Mouse (Mus musculus) heart, adult 2 months (tissue): Measurements from ENCODE around the gene Sult1a1. TPM values are rescaled to one million over a fixed set of nuclear protein-coding genes. Genes with fewer than 3 reads are reported as not detected.
A peak's percentile ranks its signal among the peaks of the same experiment; 100 is the strongest.

Experiments
- DNase-seq, 2 experiments: peaks; one replicate each; pipeline ENCODE4 v3.0.0; 2021
- H3K27ac ChIP-seq: fragments of 200-600 bp; 2 replicates; pipeline ENCODE4 v1.8.1; 2022
- H3K27me3 ChIP-seq: fragments of 200-500 bp; 2 replicates; pipeline ENCODE4 v1.6.1; 2012; ENCODE audit warnings: mild to moderate bottlenecking, low read length, inconsistent platforms, mixed read lengths; ENCODE audit not compliant: control insufficient read depth, insufficient read depth
- H3K36me3 ChIP-seq: fragments of 200-500 bp; 2 replicates; pipeline ENCODE4 v1.6.1; 2012; ENCODE audit warnings: low read length, inconsistent platforms; ENCODE audit not compliant: control insufficient read depth, insufficient read depth
- H3K4me1 ChIP-seq: fragments of 200-500 bp; 2 replicates; pipeline ENCODE4 v1.6.1; 2011; ENCODE audit warnings: low read length; ENCODE audit not compliant: control insufficient read depth, insufficient read depth
- H3K4me3 ChIP-seq: fragments of 200-600 bp; 2 replicates; pipeline ENCODE4 v1.8.1; 2022
- H3K79me2 ChIP-seq: fragments of 200-500 bp; replicated peaks from 2 replicates; pipeline ENCODE4 v1.6.1; 2012; ENCODE audit warnings: mild to moderate bottlenecking, inconsistent platforms, low read length, moderate library complexity, mixed read lengths; ENCODE audit not compliant: control insufficient read depth, insufficient read depth
- H3K9ac ChIP-seq: fragments of 200-500 bp; 2 replicates; pipeline ENCODE4 v1.6.1; 2012; ENCODE audit warnings: low read depth, mild to moderate bottlenecking, control low read depth, inconsistent platforms, low read length, mixed read lengths
- CTCF ChIP-seq: fragments of 200-600 bp; IDR thresholded peaks from 2 replicates; pipeline ENCODE4 v1.8.1; 2022; ENCODE audit warnings: antibody characterized with exemption, mild to moderate bottlenecking, moderate library complexity
- EP300 ChIP-seq: fragments of 200-500 bp; IDR thresholded peaks from 2 replicates; pipeline ENCODE4 v1.6.1; 2011; ENCODE audit warnings: low read depth, low read length, control low read depth; ENCODE audit not compliant: insufficient read depth
- POLR2A ChIP-seq: fragments of 200-500 bp; IDR thresholded peaks from 2 replicates; pipeline ENCODE4 v1.6.1; 2011; ENCODE audit warnings: mild to moderate bottlenecking, low read depth, low read length, control low read depth; ENCODE audit not compliant: insufficient read depth
- WGBS: fragments of 180-500 bp; shearing (Covaris S2); methylation state at CpG from one replicate; pipeline ENCODE4 v1.1.7; 2018; 5-methylcytosine and 5-hydroxymethylcytosine counted together
- intact Hi-C: fragments of 180-260 bp; cut with DNase I; formaldehyde crosslinking; loops from one replicate; pipeline ENCODE4 v1.15.1; 2025
- polyA plus RNA-seq: library from polyadenylated mRNA; depleted of rRNA; stranded (reverse); fragments of >200 nt; gene quantifications from 2 replicates; pipeline ENCODE4 v1.2.3, GENCODE M21; 2012
- total RNA-seq, 2 experiments: library from RNA; stranded (reverse); gene quantifications; 2 replicates each; pipeline ENCODE4 v1.2.3; 2021

The Sult1a1 gene
- total and polyA plus RNA-seq, 3 experiments = 34.1 to 53.6 (median 34.3) TPM

DNA sequence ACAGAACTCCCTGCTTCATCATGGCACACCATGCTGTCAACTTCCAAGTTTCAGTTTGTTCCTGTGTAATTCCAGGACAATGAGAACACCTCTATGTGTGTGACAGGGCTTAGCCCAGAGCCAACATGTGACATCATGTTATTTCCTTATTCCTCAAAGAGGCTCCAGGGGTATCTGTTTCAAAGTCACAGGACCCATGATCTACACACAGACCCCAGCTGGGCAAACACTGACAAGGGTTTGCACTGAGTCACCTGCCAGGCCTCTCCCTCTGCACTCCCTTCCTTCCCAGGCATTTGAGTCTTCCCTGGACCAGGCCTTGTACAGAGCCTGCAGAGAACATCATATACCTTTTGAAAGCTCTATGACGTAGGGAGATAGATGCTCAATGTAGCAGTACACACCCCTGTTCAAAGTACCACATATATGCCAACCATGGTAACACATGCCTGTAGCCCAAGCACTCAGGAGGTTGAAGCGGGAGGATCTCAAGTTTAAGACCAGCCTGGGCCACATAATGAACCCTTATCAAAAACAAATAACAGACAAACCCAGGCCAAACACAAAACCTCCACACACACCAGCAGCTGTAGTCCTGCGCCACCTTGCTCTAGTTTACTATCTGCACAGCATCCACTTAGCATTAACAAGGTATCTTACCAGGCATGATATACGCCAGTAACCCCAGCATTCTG, 45.3 kb downstream of the Sult1a1 start, which contains the start of gene Nupr1:
Nupr1 (minus strand) TSS at position 38 of the 695 bp plus-strand sequence.
- Histone ChIP-seq H3K79me2 (no peaks in the 10 kb centered on the region), H3K36me3 (no peaks in the 10 kb centered on the region), H3K27ac (no peak within 1 kb of the TSS), H3K4me3 (no peak within 1 kb of the TSS), H3K27me3 (no peaks in the 10 kb centered on the region), H3K4me1 (peaks cover 3% of the 10 kb centered on the region), H3K9ac (no peak within 1 kb of the TSS)
- WGBS = 95% methylated on average over 4 of the region's 4 CpGs
- no peak for DNase-seq
- intact Hi-C loops = no loop called here
- TF ChIP-seq CTCF (no peak), POLR2A (no peak), EP300 (no peak)

DNA sequence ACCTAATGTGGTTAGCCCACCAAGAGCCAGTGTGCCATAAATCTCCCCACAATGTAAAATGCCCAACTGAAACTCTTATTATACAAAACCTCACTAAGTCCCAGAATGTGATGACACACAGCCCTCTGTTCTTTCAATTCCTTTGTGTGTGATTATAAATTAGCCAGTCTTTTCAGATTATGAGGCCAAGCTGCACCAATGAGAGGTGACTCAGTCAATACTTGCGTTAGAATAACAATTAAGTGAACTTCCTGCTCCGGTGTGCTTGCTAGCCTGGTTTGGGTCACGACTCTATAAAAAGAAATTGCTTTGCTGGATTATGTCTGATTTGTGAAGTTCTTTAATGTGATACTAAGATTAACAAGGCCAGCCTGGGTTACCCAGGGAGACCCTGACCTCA, 46.3 kb downstream of the Sult1a1 start:
- H3K4me1 ChIP-seq = peaks cover 7% of the 10 kb centered on the region
- H3K27ac ChIP-seq = no peak overlapping the region
- no peak overlapping the region for H3K9ac ChIP-seq
- TF ChIP-seq EP300 (no peak), POLR2A (no peak), CTCF (no peak)
- no peak overlapping the region for H3K4me3 ChIP-seq
- H3K79me2 ChIP-seq = no peaks in the 10 kb centered on the region
- no peak for DNase-seq
- WGBS = 40% methylated on average over 3 of the region's 3 CpGs
- no peaks in the 10 kb centered on the region for H3K27me3 ChIP-seq
- no peaks in the 10 kb centered on the region for H3K36me3 ChIP-seq
- intact Hi-C loops = no loop called here

DNA sequence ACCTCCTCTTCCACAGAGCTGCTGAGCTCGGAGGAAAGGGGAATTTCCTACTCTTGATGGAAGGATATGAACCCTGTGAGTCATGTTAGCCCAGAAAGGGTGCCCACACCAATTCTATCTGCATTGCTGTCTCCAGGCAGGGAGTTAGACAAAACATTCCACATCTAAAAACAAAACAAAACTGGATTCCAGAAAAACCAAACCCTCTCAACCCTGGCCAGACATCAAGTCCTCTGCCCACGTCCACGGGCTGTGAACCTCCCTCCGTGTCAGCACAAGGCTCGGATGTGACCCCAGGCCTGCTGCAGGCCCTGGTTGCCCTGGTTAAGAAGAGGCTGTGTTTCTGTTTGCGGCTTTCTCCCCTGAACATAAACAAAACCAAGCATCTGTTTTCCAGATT, 48.1 kb downstream of the Sult1a1 start:
- no peaks in the 10 kb centered on the region for H3K27me3 ChIP-seq
- intact Hi-C loops = no loop called here
- TF ChIP-seq CTCF (no peak), EP300 (no peak), POLR2A (no peak)
- DNase-seq = no peak
- no peaks in the 10 kb centered on the region for H3K36me3 ChIP-seq
- no peaks in the 10 kb centered on the region for H3K79me2 ChIP-seq
- H3K4me1 ChIP-seq = peaks cover 7% of the 10 kb centered on the region
- 52% methylated on average over 6 of the region's 6 CpGs for WGBS
- no peak overlapping the region for H3K4me3 ChIP-seq
- no peak overlapping the region; the same call in 1 of the 2 replicates for H3K27ac ChIP-seq
- no peak overlapping the region for H3K9ac ChIP-seq

DNA sequence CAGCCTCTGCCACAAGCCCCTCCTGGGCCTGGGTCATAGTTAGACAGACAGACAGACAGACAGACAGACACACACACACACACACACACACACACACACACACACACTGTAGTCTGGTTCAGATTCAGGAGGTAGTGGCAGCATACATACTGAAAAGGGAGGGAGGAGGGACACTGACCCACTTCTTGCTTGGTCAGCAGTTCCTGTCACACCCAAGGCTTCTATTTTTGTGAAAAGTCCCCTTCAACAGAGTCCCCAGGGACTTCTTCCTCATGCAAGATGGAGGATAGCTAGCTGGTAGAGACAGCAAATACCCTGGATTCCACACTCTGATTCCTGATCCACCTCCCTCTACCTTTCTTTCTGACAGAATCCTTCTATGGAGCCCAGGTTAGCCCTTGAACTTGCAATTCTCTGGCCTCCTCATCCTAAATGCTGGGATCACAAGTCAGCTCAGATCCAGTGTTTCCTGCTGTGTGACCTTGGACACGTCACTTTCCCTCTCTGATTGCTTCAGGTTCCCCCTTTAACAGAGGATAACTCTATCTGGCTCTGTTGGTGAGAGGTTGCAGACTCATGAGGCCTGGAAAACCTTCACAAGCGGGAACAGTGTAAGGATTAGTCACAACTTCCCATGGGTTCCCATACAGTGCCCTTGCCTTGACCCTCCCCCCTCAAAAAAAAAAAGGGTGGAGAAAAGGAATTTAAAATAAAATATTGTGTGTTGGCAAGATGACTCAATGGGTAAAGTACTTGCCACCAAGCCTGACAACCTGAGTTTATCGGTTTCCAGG, 50.2 kb downstream of the Sult1a1 start:
- intact Hi-C loops = no loop called here
- Histone ChIP-seq H3K9ac (no peak overlapping the region), H3K4me1 (peaks cover 9% of the 10 kb centered on the region), H3K4me3 (no peak overlapping the region), H3K36me3 (no peaks in the 10 kb centered on the region), H3K79me2 (no peaks in the 10 kb centered on the region), H3K27ac (peak overlapping the region; percentile 73), H3K27me3 (no peaks in the 10 kb centered on the region)
- no peak for DNase-seq
- WGBS = 78% methylated on average over 3 of the region's 3 CpGs
- TF ChIP-seq EP300 (no peak), POLR2A (no peak), CTCF (no peak)

DNA sequence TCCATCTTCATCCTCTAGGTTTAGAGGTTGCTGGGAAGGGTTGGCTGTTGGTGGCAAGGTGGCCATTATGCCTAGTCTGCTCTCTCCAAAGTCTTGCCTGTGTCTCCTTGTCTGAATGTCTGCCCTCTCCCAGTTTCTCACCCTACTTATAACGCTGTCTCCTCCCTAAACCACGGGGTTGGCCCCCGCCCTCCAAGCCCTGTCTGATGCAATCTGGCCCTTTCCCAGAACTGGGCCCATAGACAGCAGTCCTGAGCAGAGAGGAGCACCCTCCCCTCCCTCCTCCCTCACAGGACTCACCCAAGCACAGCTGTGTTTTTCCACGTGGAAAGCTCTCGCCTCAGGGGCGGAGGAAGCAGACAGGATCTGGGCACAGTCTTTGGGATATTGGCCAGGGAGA, 50.9 kb downstream of the Sult1a1 start:
- H3K36me3 ChIP-seq = no peaks in the 10 kb centered on the region
- peak overlapping the region; percentile 30 for H3K4me3 ChIP-seq
- intact Hi-C loops = no loop called here
- DNase-seq = peak; percentile 81 to 90
- TF ChIP-seq POLR2A (peak; percentile 85), EP300 (no peak)
- H3K4me1 ChIP-seq = peaks cover 9% of the 10 kb centered on the region
- peak overlapping the region; percentile 73 for H3K27ac ChIP-seq
- H3K79me2 ChIP-seq = no peaks in the 10 kb centered on the region
- H3K27me3 ChIP-seq = no peaks in the 10 kb centered on the region
- WGBS = 35% methylated on average over 6 of the region's 6 CpGs
- H3K9ac ChIP-seq = peak overlapping the region; percentile 33; the same call in 1 of the 2 replicates

DNA sequence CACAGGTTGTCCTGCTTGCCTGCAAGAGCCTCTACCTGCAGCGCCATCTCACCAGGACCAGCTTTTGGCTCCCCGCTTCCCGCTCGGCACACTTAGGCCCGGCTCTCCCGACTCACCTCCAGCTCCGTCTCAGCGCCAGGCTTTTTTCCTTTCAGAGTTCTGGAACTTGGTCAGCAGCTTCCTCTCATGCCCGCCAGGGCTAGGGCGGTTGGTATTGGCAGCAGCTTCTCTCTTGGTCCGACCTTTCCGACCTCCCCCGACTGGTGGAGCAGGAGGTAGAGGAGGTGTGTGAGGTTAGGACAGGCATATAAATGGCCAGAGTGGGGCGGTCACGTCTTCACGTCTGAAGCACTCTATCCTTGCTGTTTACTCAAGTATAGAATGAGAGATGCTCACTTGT, 51.5 kb downstream of the Sult1a1 start:
- no peaks in the 10 kb centered on the region for H3K27me3 ChIP-seq
- DNase-seq = peak; percentile 29 to 51
- intact Hi-C loops = no loop called here
- WGBS = 56% methylated on average over 16 of the region's 16 CpGs
- H3K4me1 ChIP-seq = peaks cover 9% of the 10 kb centered on the region
- peak overlapping the region; percentile 30 for H3K4me3 ChIP-seq
- H3K27ac ChIP-seq = peak overlapping the region; percentile 73
- no peak for TF ChIP-seq CTCF
- TF ChIP-seq POLR2A = no peak
- no peak for TF ChIP-seq EP300
- H3K9ac ChIP-seq = peak overlapping the region; percentile 33; the same call in 1 of the 2 replicates
- no peaks in the 10 kb centered on the region for H3K79me2 ChIP-seq
- H3K36me3 ChIP-seq = no peaks in the 10 kb centered on the region
